In genomic region chr3:123780507-123780906, GRCm38 (mm10) we compare ENCODE assay signal across 9 mouse cellular contexts.
DNase-seq lines count a peak whose midpoint lies in the region; ATAC-seq and TF ChIP-seq lines count a peak whose summit lies in the region.
"Had no signal": no experiment of that assay in that cellular context is flagged by ENCODE, and none has a peak within 500 bp of the region (broad histone marks: within the 10 kb centered on the region; RNA-seq: fewer than 3 reads in every experiment).

No protein-coding gene starts in this region.

- no peak overlapping the region for H3K4me2 ChIP-seq in lung, embryonic 14.5 days

- peak; percentile 51 for TF ChIP-seq CTCF in lung, embryonic 14.5 days (IDR thresholded peaks at IDR 0.05; ENCODE audit: low read depth)

- no peak overlapping the region for H3K9ac ChIP-seq in lung, embryonic 14.5 days

- peak; percentile 29 for DNase-seq in adrenal gland, postnatal 14 days
- no peak for DNase-seq in adrenal gland, adult 18-20 months (ENCODE audit: low spot score in 2 of 2)
- DNase-seq in lung, embryonic 14.5 days = peak; percentile 62
- DNase-seq in lung, postnatal 25 days (ENCODE audit: low spot score) = no peak
- DNase-seq in mesoderm, embryonic 11.5 days (ENCODE audit: low read depth, low spot score) = peak; percentile 8
- no peak for DNase-seq in spleen, postnatal 10 days (ENCODE audit: low spot score in 2 of 2)
- DNase-seq in layer of hippocampus, adult 9-10 months (ENCODE audit: low spot score) = no peak

- no peak overlapping the region for H3K4me3 ChIP-seq in lung, embryonic 14.5 days (ENCODE audit: low read depth, low read length)
- H3K4me3 ChIP-seq: megakaryocyte, embryonic 14.5 days had no signal

- no peaks in the 10 kb centered on the region for H3K27me3 ChIP-seq in lung, embryonic 14.5 days (ENCODE audit: insufficient read depth, low read length)
- H3K27me3 ChIP-seq: megakaryocyte, embryonic 14.5 days had no signal

- ATAC-seq in lung, embryonic 14.5 days (ENCODE audit: insufficient read depth) = no peak
- ATAC-seq in common myeloid progenitor, adult 5-6 weeks (replicated peaks; ENCODE audit: low read depth, poor library complexity, severe bottlenecking) = peak; percentile 58; the same call in 1 of the 2 replicates

- H3K27ac ChIP-seq in lung, embryonic 14.5 days (ENCODE audit: low read depth) = no peak overlapping the region

- H3K9me3 ChIP-seq in lung, embryonic 14.5 days (ENCODE audit: low read depth, low read length) = no peaks in the 10 kb centered on the region

- H3K36me3 ChIP-seq in lung, embryonic 14.5 days (ENCODE audit: insufficient read depth) = no peaks in the 10 kb centered on the region

- H3K4me1 ChIP-seq in lung, embryonic 14.5 days (ENCODE audit: insufficient read depth) = no peaks in the 10 kb centered on the region
- H3K4me1 ChIP-seq: megakaryocyte, embryonic 14.5 days had no signal

Comparison
In these comparisons a context has a peak if more than half of its experiments do, and no peak if none do; other contexts are left out.
1. DNase-seq: peak in adrenal gland, postnatal 14 days (single experiment), lung, embryonic 14.5 days (single experiment) and mesoderm, embryonic 11.5 days (single experiment); none in adrenal gland, adult 18-20 months (0 of 2), lung, postnatal 25 days (single experiment), spleen, postnatal 10 days (0 of 2) and layer of hippocampus, adult 9-10 months (single experiment).